Comparison of ENCODE assay signal across 8 mouse cellular contexts in genomic region chr9:63031011-63031782, GRCm38 (mm10). TPM values are rescaled to one million over a fixed set of nuclear protein-coding genes. Genes with fewer than 3 reads are reported as not detected.
DNase-seq lines count a peak whose midpoint lies in the region; ATAC-seq and TF ChIP-seq lines count a peak whose summit lies in the region.

No protein-coding gene starts in this region.

- WGBS in lung, embryonic 14.5 days, result 46% methylated on average over 13 of the region's 13 CpGs
- WGBS in small intestine, adult 2 months, result 33% methylated on average over 13 of the region's 13 CpGs

- H3K36me3 ChIP-seq in lung, embryonic 14.5 days (ENCODE audit: insufficient read depth), result no peaks in the 10 kb centered on the region
- no peaks in the 10 kb centered on the region for H3K36me3 ChIP-seq in small intestine, adult 2 months (ENCODE audit: control insufficient read depth, insufficient read depth, low read length)

- ATAC-seq in lung, embryonic 14.5 days (ENCODE audit: insufficient read depth), result no peak

- no peak overlapping the region for H3K4me3 ChIP-seq in lung, embryonic 14.5 days (ENCODE audit: low read depth, low read length)
- H3K4me3 ChIP-seq in small intestine, adult 2 months (ENCODE audit: low read depth, low read length), result 0 out of 2 replicates have a peak overlapping the region, but pooled peaks have one; percentile 6

- no peaks in the 10 kb centered on the region for H3K27me3 ChIP-seq in lung, embryonic 14.5 days (ENCODE audit: insufficient read depth, low read length)
- no peaks in the 10 kb centered on the region for H3K27me3 ChIP-seq in small intestine, adult 2 months (ENCODE audit: control insufficient read depth, insufficient read depth, low read length)

- H3K9me3 ChIP-seq in lung, embryonic 14.5 days (ENCODE audit: low read depth, low read length), result no peaks in the 10 kb centered on the region

- H3K4me1 ChIP-seq in lung, embryonic 14.5 days (ENCODE audit: insufficient read depth), result 0 out of 2 replicates have a peak, but pooled peaks cover 3% of the 10 kb centered on the region
- peaks cover 5% of the 10 kb centered on the region for H3K4me1 ChIP-seq in small intestine, adult 2 months (ENCODE audit: control insufficient read depth, insufficient read depth, insufficient read length, low read length)

- H3K4me2 ChIP-seq in lung, embryonic 14.5 days, result no peak overlapping the region

- no peak overlapping the region for H3K27ac ChIP-seq in lung, embryonic 14.5 days (ENCODE audit: low read depth)
- no peak overlapping the region for H3K27ac ChIP-seq in small intestine, adult 2 months (ENCODE audit: insufficient read depth, low read depth, low read length)

- no peak for TF ChIP-seq POLR2A in small intestine, adult 2 months (IDR thresholded peaks at IDR 0.05; ENCODE audit: low read depth, low read length)

- no peak for TF ChIP-seq CTCF in lung, embryonic 14.5 days (IDR thresholded peaks at IDR 0.05; ENCODE audit: low read depth)
- no peak for TF ChIP-seq CTCF in small intestine, adult 2 months (IDR thresholded peaks at IDR 0.05; ENCODE audit: extremely low read depth, insufficient read length, insufficient replicate concordance, low read depth, low read length)

- no peak overlapping the region for H3K9ac ChIP-seq in lung, embryonic 14.5 days

- DNase-seq in thymus, adult 18-20 months, result peak; percentile 5 to 6
- DNase-seq in thymus, postnatal 10 days (ENCODE audit: low spot score in 2 of 2), result no peak
- DNase-seq in cerebellum, postnatal 10 days, result peak; percentile 27 to 41
- DNase-seq in heart, postnatal 4 days, result peak; percentile 63
- peak; percentile 78 for DNase-seq in lung, embryonic 14.5 days
- no peak for DNase-seq in retina, postnatal 1 day
- DNase-seq in embryo, embryonic 10.5 days (ENCODE audit: low spot score), result no peak

RNA-seq across cellular contexts. Expression of gene Pias1, which starts 43.5 kb away (rescaled TPM):
- total RNA-seq in heart, postnatal 4 days (2021), result 10 to 100 TPM; 26.3 to 30.5 TPM
- polyA plus RNA-seq in lung, embryonic 14.5 days (2014; fragmentation: Nextera tagmentation; extraction: Ambion mirVana), result 68.3 and 74.4 TPM in 2 replicates
- polyA plus RNA-seq in small intestine, adult 2 months (2012; rRNA removed), result 3.9 and 9.9 TPM in 2 replicates

Comparison
In these comparisons a context has a peak if more than half of its experiments do, and no peak if none do; other contexts are left out.
1. DNase-seq: peak in thymus, adult 18-20 months (2 of 2), cerebellum, postnatal 10 days (2 of 2), heart, postnatal 4 days (single experiment) and lung, embryonic 14.5 days (single experiment); none in thymus, postnatal 10 days (0 of 2), retina, postnatal 1 day (single experiment) and embryo, embryonic 10.5 days (single experiment).